Mouse (Mus musculus) myocyte (in vitro differentiated cells): ENCODE results near the gene Fuz.

Experiments
- CEBPB ChIP-seq: IDR thresholded peaks from 2 replicates; pipeline ENCODE4 v1.6.1; 2011; ENCODE audit warnings: mild to moderate bottlenecking, moderate library complexity; ENCODE audit not compliant: poor library complexity, insufficient read depth, severe bottlenecking
- E2F4 ChIP-seq: IDR thresholded peaks from one replicate; pipeline ENCODE4 v1.6.1; 2011; ENCODE audit warnings: mild to moderate bottlenecking, control low read depth, moderate library complexity; ENCODE audit not compliant: insufficient read depth
- MAX ChIP-seq: IDR thresholded peaks from one replicate; pipeline ENCODE4 v1.6.1; 2011; ENCODE audit warnings: low read depth, mild to moderate bottlenecking, control low read depth
- MYOD1 ChIP-seq, 3 experiments: IDR thresholded peaks; one replicate each; pipeline ENCODE4 v1.6.1; 2011; ENCODE audit warnings: control low read depth in 2 of 3, low read depth in 2 of 3, mild to moderate bottlenecking in 2 of 3, moderate library complexity in 1 of 3; ENCODE audit not compliant: insufficient read length in 2 of 3, control insufficient read depth in 1 of 3
- MYOG ChIP-seq, 3 experiments: IDR thresholded peaks; one replicate each; pipeline ENCODE4 v1.6.1; 2011; ENCODE audit warnings: control low read depth in 2 of 3, low read depth in 2 of 3, mild to moderate bottlenecking in 2 of 3; ENCODE audit not compliant: insufficient read length in 2 of 3, control insufficient read depth in 1 of 3, insufficient read depth in 1 of 3
- POLR2A ChIP-seq: IDR thresholded peaks from one replicate; pipeline ENCODE4 v1.6.1; 2011; ENCODE audit warnings: low read depth, mild to moderate bottlenecking, control low read depth, moderate library complexity; ENCODE audit not compliant: insufficient read length
- POLR2AphosphoS2 ChIP-seq: IDR thresholded peaks from one replicate; pipeline ENCODE4 v1.6.1; 2011; ENCODE audit warnings: low read depth, control low read depth; ENCODE audit not compliant: insufficient read length
- REST ChIP-seq: IDR thresholded peaks from one replicate; pipeline ENCODE4 v1.6.1; 2011; ENCODE audit warnings: mild to moderate bottlenecking, control low read depth, moderate library complexity; ENCODE audit not compliant: insufficient read depth, insufficient read length
- SRF ChIP-seq: IDR thresholded peaks from one replicate; pipeline ENCODE4 v1.6.1; 2011; ENCODE audit warnings: low read depth; ENCODE audit not compliant: control insufficient read depth, insufficient read length
- TCF12 ChIP-seq: IDR thresholded peaks from one replicate; pipeline ENCODE4 v1.6.1; 2011; ENCODE audit warnings: mild to moderate bottlenecking, control low read depth; ENCODE audit not compliant: poor library complexity, insufficient read depth, severe bottlenecking
- TCF3 ChIP-seq: IDR thresholded peaks from one replicate; pipeline ENCODE4 v1.6.1; 2011; ENCODE audit warnings: low read depth, control low read depth; ENCODE audit not compliant: insufficient read length
- USF1 ChIP-seq: IDR thresholded peaks from one replicate; pipeline ENCODE4 v1.6.1; 2011; ENCODE audit warnings: low read depth, mild to moderate bottlenecking, control low read depth, moderate library complexity

GRCm38 (mm10) chr7:44859896-44860295 lies 36.0 kb upstream of the Fuz start:
- no peak for TF ChIP-seq TCF12
- no peak for TF ChIP-seq MAX
- TF ChIP-seq MYOG (IDR thresholded peaks at IDR 0.05; ENCODE audit: control insufficient read depth in 1 of 3, insufficient read depth in 1 of 3, insufficient read length in 2 of 3, low read depth in 2 of 3) = no peak
- no peak for TF ChIP-seq REST
- no peak for TF ChIP-seq POLR2A
- TF ChIP-seq USF1 = no peak
- no peak for TF ChIP-seq CEBPB
- TF ChIP-seq TCF3 = no peak
- TF ChIP-seq MYOD1 (IDR thresholded peaks at IDR 0.05; ENCODE audit: control insufficient read depth in 1 of 3, insufficient read length in 2 of 3, low read depth in 2 of 3) = no peak
- TF ChIP-seq E2F4 = no peak
- no peak for TF ChIP-seq POLR2AphosphoS2
- no peak for TF ChIP-seq SRF
